Mouse (Mus musculus) bone marrow macrophage, adult 2 months (primary cell): ENCODE measurements around the gene Bnc1.

Experiments used
- CTCF ChIP-seq: IDR thresholded peaks from 2 replicates; pipeline ENCODE4 v1.5.1; 2012; ENCODE audit warnings: low read depth, mild to moderate bottlenecking, low read length, moderate library complexity
- POLR2A ChIP-seq: IDR thresholded peaks from 2 replicates; pipeline ENCODE4 v1.6.1; 2012; ENCODE audit warnings: mild to moderate bottlenecking, low read depth, low read length, borderline replicate concordance

GRCm38 (mm10) chr7:81992131-81993061 lies at the start of gene Bnc1:
- TF ChIP-seq POLR2A (no peak), CTCF (no peak)
